Mouse (Mus musculus) kidney, adult 2 months (tissue): ENCODE results near the gene Hcn1. TPM values are rescaled to one million over a fixed set of nuclear protein-coding genes. Genes with fewer than 3 reads are reported as not detected.
A peak's percentile ranks its signal among the peaks of the same experiment; 100 is the strongest.

Source experiments
- DNase-seq: peaks from one replicate; pipeline ENCODE4 v3.0.0; 2021
- H3K27ac ChIP-seq: fragments of 200-500 bp; 2 replicates; pipeline ENCODE4 v1.5.1; 2012; ENCODE audit warnings: low read depth, low read length, control low read depth, inconsistent platforms; ENCODE audit not compliant: insufficient read depth
- H3K27me3 ChIP-seq: fragments of 200-500 bp; replicated peaks from 2 replicates; pipeline ENCODE4 v1.6.1; 2012; ENCODE audit warnings: mild to moderate bottlenecking, moderate library complexity, low read length, inconsistent platforms; ENCODE audit not compliant: control insufficient read depth, insufficient read depth
- H3K36me3 ChIP-seq: fragments of 200-500 bp; 2 replicates; pipeline ENCODE4 v1.6.1; 2012; ENCODE audit warnings: mild to moderate bottlenecking, moderate library complexity, low read length, inconsistent platforms; ENCODE audit not compliant: control insufficient read depth, insufficient read depth
- H3K4me1 ChIP-seq: fragments of 200-500 bp; 2 replicates; pipeline ENCODE4 v1.6.1; 2011; ENCODE audit warnings: low read length; ENCODE audit not compliant: control insufficient read depth, insufficient read depth
- H3K4me3 ChIP-seq: fragments of 200-500 bp; 2 replicates; pipeline ENCODE4 v1.5.1; 2011; ENCODE audit warnings: mild to moderate bottlenecking, low read depth, low read length, control low read depth; ENCODE audit not compliant: insufficient read depth
- CTCF ChIP-seq: fragments of 200-500 bp; conservative IDR thresholded peaks from 2 replicates; pipeline ENCODE4 v1.5.1; 2011; ENCODE audit warnings: low read depth, mild to moderate bottlenecking, control low read depth, low read length, moderate library complexity, mixed read lengths; ENCODE audit not compliant: insufficient read depth, insufficient read length
- POLR2A ChIP-seq: fragments of 200-500 bp; IDR thresholded peaks from one replicate; pipeline ENCODE4 v1.6.1; 2011; ENCODE audit warnings: low read depth, low read length, control low read depth
- WGBS: fragments of 180-500 bp; shearing (Covaris S2); methylation state at CpG from one replicate; pipeline ENCODE4 v1.1.7; 2018; 5-methylcytosine and 5-hydroxymethylcytosine counted together
- polyA plus RNA-seq: library from polyadenylated mRNA; depleted of rRNA; stranded (reverse); fragments of >200 nt; gene quantifications from 2 replicates; pipeline ENCODE4 v1.2.3, GENCODE M21; 2012; rRNA removed

Hcn1 gene
- polyA plus RNA-seq = under 0.01 TPM in 1 of 2 replicates, not detected in the other

- TF ChIP-seq CTCF (peak; percentile 44; the same call in 1 of the 2 replicates), POLR2A (no peak)
- 1% methylated on average over 45 of the region's 45 CpGs for WGBS
- H3K36me3 ChIP-seq = no peaks in the 10 kb centered on the region
- no peak within 1 kb of the TSS for H3K27ac ChIP-seq
- peak within 1 kb of the TSS; percentile 19; the same call in 1 of the 2 replicates for H3K4me3 ChIP-seq
- H3K4me1 ChIP-seq = 0 out of 2 replicates have a peak, but pooled peaks cover 3% of the 10 kb centered on the region
- peak; percentile 49 for DNase-seq
- peaks cover 6% of the 10 kb centered on the region; the same call in 1 of the 2 replicates for H3K27me3 ChIP-seq
Observed at GRCm38 (mm10) chr13:117602181-117602580, at the start of gene Hcn1. TSS of gene Hcn1 (plus strand) at chr13:117602320.

DNA sequence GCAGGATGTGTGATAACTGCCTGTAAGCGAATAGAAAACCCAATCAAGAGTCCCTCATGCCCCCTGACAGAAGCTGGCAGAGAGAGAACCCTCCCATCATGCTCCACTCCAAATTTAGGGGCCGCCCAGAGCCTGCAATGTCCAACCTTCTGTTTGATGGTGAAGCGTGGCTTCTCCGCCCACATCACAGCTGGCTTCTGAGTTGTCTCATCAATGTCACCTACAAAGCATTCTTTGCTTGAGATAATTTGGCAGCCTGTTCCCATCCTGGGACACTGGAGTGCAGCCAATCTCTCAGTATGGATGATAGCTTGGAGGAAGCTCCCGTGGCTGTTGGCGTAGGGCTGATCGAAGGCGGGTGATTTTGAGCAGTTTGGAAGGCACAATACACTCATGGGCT is 34.9 kb upstream of the Hcn1 start:
- Histone ChIP-seq H3K4me1 (no peaks in the 10 kb centered on the region), H3K4me3 (no peak overlapping the region), H3K36me3 (no peaks in the 10 kb centered on the region), H3K27me3 (no peaks in the 10 kb centered on the region), H3K27ac (no peak overlapping the region)
- TF ChIP-seq CTCF (no peak), POLR2A (no peak)
- DNase-seq = no peak
- 80% methylated on average over 8 of the region's 8 CpGs for WGBS

DNA sequence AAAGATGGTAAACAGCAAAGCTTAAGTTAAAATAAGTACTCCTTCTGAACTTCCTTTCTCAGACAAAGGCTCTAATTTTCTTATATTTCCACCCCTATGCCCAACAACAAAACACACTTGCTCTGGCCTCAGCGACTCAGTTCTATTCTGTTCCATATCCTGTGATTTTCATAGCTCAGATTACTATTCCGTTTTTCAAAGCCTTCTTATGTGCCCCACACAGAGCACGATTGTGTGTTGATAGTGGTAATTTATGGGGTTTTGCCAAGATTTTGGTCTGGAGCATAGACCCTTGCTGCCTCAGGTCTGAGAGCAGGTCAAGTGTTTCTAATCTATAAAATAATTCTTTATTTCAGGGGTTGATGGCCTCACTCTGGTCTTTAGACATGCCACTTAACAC is 30.4 kb upstream of the Hcn1 start:
- no peaks in the 10 kb centered on the region for H3K36me3 ChIP-seq
- TF ChIP-seq CTCF (no peak), POLR2A (no peak)
- no peak overlapping the region for H3K4me3 ChIP-seq
- H3K27me3 ChIP-seq = no peaks in the 10 kb centered on the region
- DNase-seq = no peak
- 36% methylated on average over 3 of the region's 3 CpGs for WGBS
- H3K27ac ChIP-seq = no peak overlapping the region
- H3K4me1 ChIP-seq = no peaks in the 10 kb centered on the region

DNA sequence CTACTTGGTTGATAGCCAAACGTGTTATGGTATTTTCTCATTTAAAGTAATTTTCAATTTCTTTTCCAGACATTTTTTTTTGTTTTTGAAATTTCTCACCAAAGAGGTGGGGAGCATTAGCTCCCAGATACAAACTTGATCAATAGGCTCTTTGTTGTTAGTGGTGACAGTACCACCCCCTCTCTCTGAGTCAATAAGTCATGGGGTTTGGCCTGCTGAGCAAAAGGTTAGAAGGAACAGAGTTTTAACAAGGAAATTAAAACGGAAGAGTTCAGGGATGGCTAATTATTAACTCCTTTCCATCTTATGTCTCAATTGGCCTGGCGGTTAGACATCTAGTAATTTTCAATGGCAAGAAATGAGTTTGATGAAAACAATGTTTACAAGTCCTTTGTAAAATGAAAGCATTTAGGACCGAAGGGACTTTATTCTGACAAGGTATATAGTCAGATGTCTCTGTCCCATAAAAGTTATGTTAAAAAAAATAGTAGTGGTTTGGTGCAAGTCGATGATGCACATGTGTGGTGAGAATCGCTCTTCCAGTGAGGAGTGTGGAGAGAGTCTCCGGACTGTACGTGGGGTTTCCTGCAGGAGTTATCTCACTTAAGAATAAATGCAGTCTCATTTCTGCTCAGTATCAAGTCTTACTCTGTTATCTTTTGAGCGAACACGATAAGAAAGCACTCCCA is 7.5 kb upstream of the Hcn1 start:
- Histone ChIP-seq H3K27ac (no peak overlapping the region), H3K27me3 (no peaks in the 10 kb centered on the region), H3K4me1 (no peaks in the 10 kb centered on the region), H3K36me3 (no peaks in the 10 kb centered on the region), H3K4me3 (no peak overlapping the region)
- WGBS = 62% methylated on average over 10 of the region's 10 CpGs
- no peak for TF ChIP-seq CTCF
- no peak for TF ChIP-seq POLR2A
- DNase-seq = no peak

DNA sequence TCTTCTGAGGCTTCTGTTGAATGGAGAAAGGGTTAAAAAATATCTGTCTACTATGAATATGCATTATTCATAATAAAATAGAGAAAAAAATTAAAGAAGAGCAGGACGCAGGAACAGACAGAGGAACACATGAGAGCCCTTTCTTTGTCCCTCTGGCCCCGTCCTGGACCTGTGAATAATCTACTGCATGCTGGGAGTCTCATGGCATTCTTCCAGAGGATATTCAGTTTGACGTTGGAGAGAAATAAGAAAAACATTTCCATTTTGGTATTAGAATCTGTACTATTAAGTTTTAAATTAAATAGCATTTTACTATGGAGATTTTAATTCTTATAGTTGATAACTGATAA is 7.0 kb upstream of the Hcn1 start:
- Histone ChIP-seq H3K4me1 (no peaks in the 10 kb centered on the region), H3K27ac (no peak overlapping the region), H3K27me3 (no peaks in the 10 kb centered on the region), H3K4me3 (no peak overlapping the region), H3K36me3 (no peaks in the 10 kb centered on the region)
- no peak for TF ChIP-seq CTCF
- TF ChIP-seq POLR2A = no peak
- WGBS = 30% methylated on average over 3 of the region's 3 CpGs
- no peak for DNase-seq

DNA sequence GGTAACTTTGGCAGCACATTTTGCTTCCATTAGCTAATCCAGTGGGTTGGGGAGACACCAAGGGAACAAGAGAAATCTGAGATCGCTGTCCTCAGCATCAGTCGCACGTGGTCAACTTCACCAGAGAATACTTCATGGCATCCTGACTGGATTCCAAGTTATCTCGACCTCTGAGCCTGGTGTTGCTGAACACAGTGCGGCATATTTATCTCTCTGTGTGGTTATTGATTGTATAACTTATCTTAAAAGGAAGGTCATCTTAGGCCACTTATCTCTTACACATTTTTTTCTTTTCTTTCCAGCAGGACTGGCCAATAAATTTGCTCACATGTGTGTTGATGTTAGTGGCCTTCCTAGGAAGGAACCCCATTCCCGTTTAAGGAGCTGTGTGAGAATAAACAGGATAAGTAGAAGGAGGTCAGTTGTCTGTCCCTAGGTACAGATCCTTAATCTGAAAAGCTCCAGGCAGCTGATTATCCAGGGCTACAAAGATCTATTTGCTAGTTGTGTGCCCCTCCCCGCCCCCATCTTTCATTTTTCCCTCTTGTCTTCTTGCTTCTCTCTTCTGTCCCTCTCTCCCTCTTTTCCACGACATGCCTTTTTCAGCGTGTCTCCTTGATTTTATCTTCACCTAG is 672 bp upstream of the Hcn1 start:
- WGBS = 48% methylated on average over 9 of the region's 9 CpGs
- H3K36me3 ChIP-seq = no peaks in the 10 kb centered on the region
- no peak for DNase-seq
- no peak overlapping the region for H3K27ac ChIP-seq
- H3K27me3 ChIP-seq = peaks cover 6% of the 10 kb centered on the region; the same call in 1 of the 2 replicates
- H3K4me3 ChIP-seq = no peak overlapping the region
- H3K4me1 ChIP-seq = 0 out of 2 replicates have a peak, but pooled peaks cover 3% of the 10 kb centered on the region
- no peak for TF ChIP-seq CTCF
- TF ChIP-seq POLR2A = no peak
